Mouse (Mus musculus): ENCODE measurements at regions not wholly inside any gene's neighbourhood (a gene's known extent, or its start where the extent isn't known, plus 50 kb on each side); places are given as distances from the start of the nearest gene placed in this dataset.

DNA sequence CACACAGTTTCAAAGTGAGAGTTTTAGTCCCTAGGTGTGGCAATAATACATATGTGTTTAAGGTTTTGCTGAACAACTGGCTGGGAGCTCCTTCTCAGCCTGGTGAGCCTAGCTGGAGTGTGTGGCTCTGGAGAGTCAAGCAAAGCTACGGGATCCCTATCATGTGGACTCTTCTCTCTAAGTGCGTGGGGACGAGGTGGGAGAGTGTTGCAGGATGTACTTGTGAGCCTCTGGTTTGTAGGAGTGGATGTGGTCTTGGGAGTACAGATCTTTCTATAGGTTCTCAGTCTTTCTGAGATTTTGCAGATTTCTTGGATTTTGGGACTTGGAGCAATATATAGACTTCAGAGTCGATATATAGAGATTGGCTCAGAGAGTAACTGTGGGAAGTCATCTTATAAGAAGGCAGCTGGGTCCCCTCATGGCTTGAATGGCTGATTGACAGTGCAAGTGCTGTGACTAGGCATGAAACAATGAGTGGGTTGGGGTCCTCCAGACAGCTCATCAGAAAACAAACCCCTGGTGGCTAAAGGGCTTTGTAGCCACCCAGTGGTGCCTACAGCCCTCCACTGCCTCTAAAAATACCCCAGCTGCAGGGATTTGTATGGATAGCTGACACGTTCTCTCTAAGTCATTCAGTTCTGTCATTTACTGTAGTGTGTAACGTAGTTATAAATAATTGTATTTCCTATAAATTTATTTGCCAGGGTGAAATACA lies 486.1 kb downstream of the Cdh26 start:
- no peak for TF ChIP-seq CTCF (IDR thresholded peaks at IDR 0.05; ENCODE audit: borderline replicate concordance, insufficient read depth, low read length)
- TF ChIP-seq POLR2A (IDR thresholded peaks at IDR 0.05; ENCODE audit: low read depth, low read length), result no peak

All from embryonic fibroblast, embryonic 13.5 days (primary cell).